Mouse (Mus musculus): ENCODE measurements around the gene Pom121.

DNA sequence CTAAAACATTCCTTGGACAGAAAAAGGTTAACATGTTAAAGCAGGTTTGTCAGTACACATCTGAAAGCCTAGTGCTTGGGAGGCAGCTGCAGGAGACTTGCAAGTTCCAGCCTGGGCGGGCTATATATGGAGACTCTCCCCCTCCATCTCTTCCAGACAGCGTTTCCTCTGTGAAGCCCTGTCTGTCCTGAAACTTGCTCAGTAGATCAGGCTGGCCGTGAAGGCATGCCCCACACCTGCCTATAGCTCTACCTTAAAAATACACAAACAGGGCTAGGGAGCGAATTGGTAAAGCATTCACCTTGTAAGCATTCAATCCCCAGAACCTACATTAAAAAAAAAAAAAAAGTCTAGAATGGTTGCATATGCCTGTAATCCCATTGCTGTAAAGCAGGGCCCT, 64.9 kb downstream of the Pom121 start:
- TF ChIP-seq CTCF (IDR thresholded peaks at IDR 0.05; ENCODE audit: extremely low read depth, insufficient read length, insufficient replicate concordance, low read depth, low read length) (no peak), POLR2A (IDR thresholded peaks at IDR 0.05; ENCODE audit: low read depth, low read length) (no peak)

Measured in small intestine, adult 2 months (tissue).